Comparison of ENCODE assay signal across 8 mouse cellular contexts in the genomic region with DNA sequence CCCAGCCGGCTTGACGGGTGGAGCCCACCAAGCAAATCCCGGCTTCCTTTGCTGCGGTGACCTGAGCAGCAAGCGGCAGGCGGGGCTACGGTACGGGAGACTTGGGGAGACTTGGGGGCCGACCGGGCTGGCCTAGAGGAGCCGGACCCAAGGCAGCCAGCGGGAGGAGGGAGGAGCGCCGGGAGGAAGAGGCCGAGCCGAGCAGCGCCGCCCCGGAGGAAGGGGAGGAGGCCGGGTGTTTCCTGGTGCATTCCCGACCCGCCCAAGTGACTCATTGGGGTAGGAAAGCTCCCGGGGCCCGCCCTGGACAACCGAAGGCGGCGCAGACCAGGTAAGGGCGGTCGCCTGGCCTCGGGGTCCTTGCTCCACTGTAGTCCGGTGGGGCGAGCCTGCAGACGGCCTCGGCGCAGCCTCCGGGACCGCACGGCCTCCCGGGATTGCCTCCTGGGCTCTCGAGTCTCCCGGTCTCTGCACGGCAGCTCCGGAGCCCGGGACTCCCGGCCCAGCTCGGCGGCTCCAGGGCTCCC. TPM values are rescaled to one million over a fixed set of nuclear protein-coding genes. Genes with fewer than 3 reads are reported as not detected.
DNase-seq lines count a peak whose midpoint lies in the region; ATAC-seq lines count a peak whose summit lies in the region.

No protein-coding gene starts in this region.

- peak; percentile 90 for DNase-seq in R1 (ENCODE audit: low read depth, low spot score)
- DNase-seq in cerebellum, postnatal 14 days = peak; percentile 87 to 91
- peak; percentile 75 to 78 for DNase-seq in frontal cortex, postnatal 14 days (ENCODE audit: low spot score in 2 of 2)
- peak; percentile 70 for DNase-seq in left cerebral cortex, adult 11 months (ENCODE audit: low spot score)
- peak; percentile 96 for DNase-seq in lung, postnatal 36 days
- peak; percentile 81 for DNase-seq in retina, embryonic 14.5 days (ENCODE audit: low spot score)
- DNase-seq in thymus, postnatal 36 days = peak; percentile 46 to 51

- peak; percentile 93 for ATAC-seq in hindbrain, embryonic 13.5 days (ENCODE audit: low FRiP score)

- peak overlapping the region; percentile 93 for H3K27ac ChIP-seq in hindbrain, embryonic 13.5 days

- H3K4me2 ChIP-seq in hindbrain, embryonic 13.5 days = peak overlapping the region; percentile 78

- WGBS in hindbrain, embryonic 13.5 days = under 1% methylated on average over 37 of the region's 47 CpGs

- H3K4me3 ChIP-seq in hindbrain, embryonic 13.5 days = peak overlapping the region; percentile 94

- no peaks in the 10 kb centered on the region for H3K27me3 ChIP-seq in hindbrain, embryonic 13.5 days

- H3K9ac ChIP-seq in hindbrain, embryonic 13.5 days = peak overlapping the region; percentile 96

- no peaks in the 10 kb centered on the region for H3K9me3 ChIP-seq in hindbrain, embryonic 13.5 days

- H3K36me3 ChIP-seq in hindbrain, embryonic 13.5 days = no peaks in the 10 kb centered on the region

- H3K4me1 ChIP-seq in hindbrain, embryonic 13.5 days (replicated peaks) = peaks cover 18% of the 10 kb centered on the region

RNA-seq across cellular contexts. Expression of a gene that starts 0.5 kb away (rescaled TPM):
- 50.2 and 51.0 TPM in 2 replicates for polyA plus RNA-seq in hindbrain, embryonic 13.5 days (2015; fragmentation: Nextera tagmentation; extraction: Ambion mirVana)

RNA-seq across cellular contexts. Expression of a gene that starts 48.1 kb away (rescaled TPM):
- polyA plus RNA-seq in hindbrain, embryonic 13.5 days (2015; fragmentation: Nextera tagmentation; extraction: Ambion mirVana) = 37.1 and 42.0 TPM in 2 replicates

Comparison
In these comparisons a context has a peak if more than half of its experiments do, and no peak if none do; other contexts are left out.
1. Peak in every context shown above with its lines: DNase-seq, ATAC-seq, H3K4me3 ChIP-seq and H3K27ac ChIP-seq.